Mouse (Mus musculus) inflammation-experienced regulatory T-cells, adult 6 months (primary cell): Measurements from ENCODE around the gene Olfr1453. TPM values are rescaled to one million over a fixed set of nuclear protein-coding genes. Genes with fewer than 3 reads are reported as not detected.
"Not testable (repeated sequence)": the region's sequence is repeated elsewhere in the genome, so short reads cannot be mapped to it uniquely, and the experiment has no call there.

ENCODE experiments used
- ATAC-seq: one replicate; pipeline ENCODE4 v1.8.0; 2017
- polyA plus RNA-seq, 3 experiments: library from polyadenylated mRNA; unstranded; fragments of 100-300 nt; shearing (Covaris generic); gene quantifications; one replicate each; pipeline ENCODE4 v1.2.1; 2017

The Olfr1453 gene
- polyA plus RNA-seq = not detected

DNA sequence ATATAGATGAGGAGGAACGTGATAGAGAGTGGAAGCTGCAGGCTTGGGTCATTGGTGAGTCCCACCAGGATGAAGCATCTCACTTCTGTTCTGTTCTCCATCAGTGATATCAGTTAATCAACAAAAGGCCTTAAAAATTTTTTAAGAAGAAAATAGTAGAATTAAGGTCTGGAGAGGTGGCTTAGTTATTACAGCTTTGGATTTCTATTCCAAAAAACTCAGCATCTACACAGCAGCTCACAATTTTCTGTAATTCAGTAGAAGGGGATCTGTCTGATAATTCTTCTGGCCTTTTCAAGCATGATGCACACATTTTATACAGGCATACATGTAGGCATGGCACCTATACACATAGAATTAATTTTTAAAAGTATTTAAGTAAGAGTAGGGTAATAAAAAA, at the start of gene Olfr1453:
TSS of gene Olfr1453 (minus strand) at position 101 of the 400 bp plus-strand sequence.
- no peak for ATAC-seq

DNA sequence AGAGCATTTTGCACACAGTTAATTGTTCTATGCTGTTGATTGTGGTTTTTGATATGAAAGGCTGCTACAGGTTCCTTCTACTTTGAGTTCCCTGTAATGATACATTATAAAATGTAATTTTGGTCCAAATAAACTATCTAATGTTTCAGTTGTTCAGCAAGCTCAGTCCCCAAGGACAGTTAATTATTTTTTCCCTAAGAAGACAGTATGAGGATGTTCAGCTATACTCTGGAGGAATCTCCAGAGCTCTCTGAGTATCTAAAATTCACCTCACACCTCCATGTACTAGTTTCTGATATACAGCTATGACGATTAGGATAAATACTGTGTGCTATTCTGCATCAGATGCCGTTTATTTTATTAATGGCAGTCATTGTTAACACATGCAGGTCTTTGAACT, 32.2 kb upstream of the Olfr1453 start, which contains the start of gene Olfr1454:
TSS of gene Olfr1454 (plus strand) at position 301 of the 400 bp plus-strand sequence.
- no peak for ATAC-seq

- ATAC-seq = no peak
These were observed 33.4 kb downstream of the Olfr1453 start, which contains the start of gene Olfr1451 for GRCm38 (mm10) chr19:12994714-12995113. Olfr1451 (plus strand) TSS chr19:12995014.

DNA sequence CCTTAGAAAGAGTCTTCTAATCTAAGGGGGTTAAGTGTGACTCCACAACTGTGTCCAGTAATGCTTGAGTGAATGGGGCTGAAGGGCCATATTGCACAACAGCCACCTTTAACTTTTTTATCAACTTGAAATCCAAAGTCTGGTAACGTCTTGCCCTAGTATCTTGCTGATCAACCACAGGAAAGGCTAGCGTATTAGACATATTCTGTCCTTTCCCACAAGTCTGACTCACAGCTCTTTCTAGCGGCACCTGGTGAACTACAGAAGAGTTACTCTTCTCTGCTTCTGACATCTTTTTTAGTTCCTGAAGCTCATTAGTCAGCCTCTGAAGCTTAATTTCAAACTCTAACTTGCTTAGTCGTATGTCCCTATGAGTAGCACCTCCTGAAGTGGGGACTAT, 35.8 kb downstream of the Olfr1453 start:
- ATAC-seq = not testable (repeated sequence)

Other genes starting within 250 kb of the Olfr1453 start
- gene Zfp91, start 232.2 kb downstream of the Olfr1453 start, polyA plus RNA-seq = 10 to 100 TPM; 17.7 to 22.3 (median 19.1) TPM
- 100 to 1,000 TPM; 257 to 302 (median 261) TPM for gene Lpxn, start 232.1 kb downstream of the Olfr1453 start, polyA plus RNA-seq
- gene Gm5244, start 181.6 kb downstream of the Olfr1453 start, polyA plus RNA-seq = under 1 TPM; 0.47 to 0.91 (median 0.54) TPM
- gene Olfr1444, start 171.0 kb downstream of the Olfr1453 start, polyA plus RNA-seq = 1 to 10 TPM in 1 of 3 experiments, under 1 TPM in 2; 0.70 to 1.3 (median 0.74) TPM
- gene Olfr1445, start 144.5 kb downstream of the Olfr1453 start, polyA plus RNA-seq = not detected
- not detected for gene Olfr1446, start 134.8 kb downstream of the Olfr1453 start, polyA plus RNA-seq
- not detected for gene Olfr1447, start 124.6 kb downstream of the Olfr1453 start, polyA plus RNA-seq
- gene Olfr1448, start 103.9 kb downstream of the Olfr1453 start, polyA plus RNA-seq = not detected
- not detected for gene Olfr1449, start 97.5 kb downstream of the Olfr1453 start, polyA plus RNA-seq
- gene Olfr1450, start 78.1 kb downstream of the Olfr1453 start, polyA plus RNA-seq = not detected
- not detected for gene Olfr1451, start 33.3 kb downstream of the Olfr1453 start, polyA plus RNA-seq
- not detected for gene Olfr1454, start 32.3 kb upstream of the Olfr1453 start, polyA plus RNA-seq
- not detected for gene Olfr1457, start 69.6 kb upstream of the Olfr1453 start, polyA plus RNA-seq
- not detected for gene Olfr1458, start 78.4 kb upstream of the Olfr1453 start, polyA plus RNA-seq
- gene Olfr1459, start 121.2 kb upstream of the Olfr1453 start, polyA plus RNA-seq = under 1 TPM in 1 of 3 experiments, not detected in 2; 0.08 TPM
- gene Olfr1461, start 134.7 kb upstream of the Olfr1453 start, polyA plus RNA-seq = not detected
- gene Olfr1462, start 157.4 kb upstream of the Olfr1453 start, polyA plus RNA-seq = not detected
- gene Olfr1463, start 203.0 kb upstream of the Olfr1453 start, polyA plus RNA-seq = not detected